Mouse (Mus musculus) brain, embryonic 14.5 days (tissue): ENCODE measurements around the gene Daam1.

ENCODE experiments used
- CTCF ChIP-seq: fragments of 200-500 bp; IDR thresholded peaks from 2 replicates; pipeline ENCODE4 v1.5.1; 2012; ENCODE audit warnings: inconsistent platforms, mild to moderate bottlenecking, moderate library complexity, borderline replicate concordance; ENCODE audit not compliant: insufficient read depth, insufficient read length; ENCODE audit errors: extremely low read depth
- POLR2A ChIP-seq: fragments of 200-500 bp; IDR thresholded peaks from 2 replicates; pipeline ENCODE4 v1.6.1; 2012; ENCODE audit warnings: mild to moderate bottlenecking, inconsistent platforms, borderline replicate concordance; ENCODE audit not compliant: poor library complexity, insufficient read depth, insufficient read length, severe bottlenecking; ENCODE audit errors: extremely low read depth

DNA sequence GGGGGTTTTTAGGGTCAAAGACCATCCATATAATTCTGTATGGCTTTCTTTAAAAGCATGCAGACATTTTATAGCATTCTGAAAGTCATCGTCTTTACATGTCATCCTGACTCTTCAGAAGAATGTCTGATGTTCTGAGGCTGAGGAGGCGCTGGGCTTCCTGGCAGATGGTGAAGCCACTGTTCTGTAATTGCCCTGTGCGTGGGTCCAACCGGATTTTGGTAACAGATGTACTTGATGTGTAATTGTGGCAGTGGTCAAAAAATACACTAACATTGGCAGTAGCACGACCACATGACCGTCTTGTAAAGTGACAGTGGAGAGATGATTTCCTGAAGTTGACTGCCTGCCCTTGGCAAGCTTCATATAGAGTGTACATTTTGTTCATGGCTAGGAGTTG is 97.2 kb downstream of the Daam1 start:
- TF ChIP-seq POLR2A (no peak), CTCF (no peak)
